Mouse (Mus musculus) gonadal fat pad, adult 2 months (tissue): ENCODE results near the gene Gm21977. TPM values are rescaled to one million over a fixed set of nuclear protein-coding genes. Genes with fewer than 3 reads are reported as not detected.
"Not testable (repeated sequence)": the region's sequence is repeated elsewhere in the genome, so short reads cannot be mapped to it uniquely, and the experiment has no call there.

Source experiments
- DNase-seq: peaks from one replicate; pipeline ENCODE4 v3.0.0-alpha.2; 2012; ENCODE audit warnings: low read depth
- polyA plus RNA-seq: library from polyadenylated mRNA; depleted of rRNA; stranded (reverse); fragments of >200 nt; gene quantifications from 2 replicates; pipeline ENCODE4 v1.2.3, GENCODE M21; 2012; rRNA removed

The Gm21977 gene
- not detected in 2 replicates for polyA plus RNA-seq

DNA sequence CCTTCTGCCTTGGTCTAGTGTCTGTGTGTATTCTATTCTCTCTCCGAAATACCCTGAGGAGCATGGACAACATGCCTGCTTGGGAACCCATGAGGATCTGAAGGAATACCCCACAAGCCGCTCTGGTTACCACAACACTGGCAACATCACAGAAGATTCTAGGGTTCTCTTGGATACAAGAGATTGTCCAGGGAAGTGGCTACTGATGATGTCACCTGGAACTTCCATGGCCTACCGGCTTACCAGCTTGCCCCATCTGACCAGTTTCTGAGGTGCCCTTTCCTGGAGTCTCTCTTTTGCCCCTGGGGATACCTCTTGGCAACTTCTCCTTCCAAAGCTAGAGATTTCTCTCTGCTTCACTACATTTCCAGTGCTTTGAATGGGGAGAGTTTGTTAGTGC is at the start of gene Gm21977:
Gene Gm21977 (minus strand): TSS at position 101 of the 400 bp plus-strand sequence.
- DNase-seq, result not testable (repeated sequence)

Other genes with a start within 250 kb of the Gm21977 start
- gene Gm3633, start 211.6 kb downstream of the Gm21977 start, polyA plus RNA-seq, result not detected in 2 replicates
- gene Gm10378, start 197.5 kb downstream of the Gm21977 start, polyA plus RNA-seq, result not detected in 2 replicates
- gene Gm3015, start 84.7 kb downstream of the Gm21977 start, polyA plus RNA-seq, result not detected in 2 replicates
- gene Gm10377, start 55.5 kb downstream of the Gm21977 start, polyA plus RNA-seq, result not detected in 2 replicates
- not detected in 2 replicates for gene Gm8082, start 140.1 kb upstream of the Gm21977 start, polyA plus RNA-seq
- gene Gm10376, start 162.2 kb upstream of the Gm21977 start, polyA plus RNA-seq, result not detected in 2 replicates
- not detected in 2 replicates for gene Gm8094, start 223.2 kb upstream of the Gm21977 start, polyA plus RNA-seq
- not detected in 2 replicates for gene Gm8104, start 247.1 kb upstream of the Gm21977 start, polyA plus RNA-seq